Mouse (Mus musculus) MEL (cell line): Measurements from ENCODE around the gene Slc35g2. TPM values are rescaled to one million over a fixed set of nuclear protein-coding genes. Genes with fewer than 3 reads are reported as not detected.

ENCODE experiments used
- DNase-seq: peaks from one replicate; pipeline ENCODE4 v3.0.0; 2011; ENCODE audit warnings: low read depth, low spot score
- H3K27ac ChIP-seq: 2 replicates; pipeline ENCODE4 v1.5.1; 2012; ENCODE audit warnings: low read depth, mild to moderate bottlenecking, control low read depth, low read length, moderate library complexity; ENCODE audit not compliant: control insufficient read depth
- H3K27me3 ChIP-seq, 2 experiments: fragments of 150-350 bp in 1 of 2; sonication (generic) in 1 of 2; 2 replicates each; pipeline ENCODE4 v1.6.1; 2012; ENCODE audit warnings: low read length in 2 of 2, mild to moderate bottlenecking in 2 of 2, improper control_type of control experiment in 1 of 2, moderate library complexity in 1 of 2; ENCODE audit not compliant: insufficient read depth in 2 of 2, control insufficient read depth in 1 of 2
- H3K36me3 ChIP-seq, 2 experiments: 2 replicates each; pipeline ENCODE4 v1.6.1; 2012 to 2014; ENCODE audit warnings: low read length in 2 of 2, improper control_type of control experiment in 1 of 2, inconsistent platforms in 1 of 2, mild to moderate bottlenecking in 1 of 2; ENCODE audit not compliant: insufficient read depth in 2 of 2, control insufficient read depth in 1 of 2
- H3K4me1 ChIP-seq, 2 experiments: fragments of 150-350 bp in 1 of 2; sonication (generic) in 1 of 2; 2 replicates each; pipeline ENCODE4 v1.6.1; 2012; ENCODE audit warnings: low read length in 2 of 2, improper control_type of control experiment in 1 of 2, mild to moderate bottlenecking in 1 of 2; ENCODE audit not compliant: insufficient read depth in 2 of 2, control insufficient read depth in 1 of 2
- H3K4me3 ChIP-seq, 2 experiments: fragments of 150-350 bp in 1 of 2; sonication (generic) in 1 of 2; 2 replicates each; pipeline ENCODE4 v1.5.1; 2012; ENCODE audit warnings: low read depth in 2 of 2, low read length in 2 of 2, mild to moderate bottlenecking in 2 of 2, moderate library complexity in 2 of 2, control low read depth in 1 of 2, improper control_type of control experiment in 1 of 2; ENCODE audit not compliant: control insufficient read depth in 1 of 2, insufficient read depth in 1 of 2
- H3K79me2 ChIP-seq: 2 replicates; pipeline ENCODE4 v1.6.1; 2012; ENCODE audit warnings: mild to moderate bottlenecking, low read length, moderate library complexity; ENCODE audit not compliant: control insufficient read depth, poor library complexity, insufficient read depth
- H3K9ac ChIP-seq: 2 replicates; pipeline ENCODE4 v1.6.1; 2012; ENCODE audit warnings: low read depth, mild to moderate bottlenecking, control low read depth, low read length, moderate library complexity; ENCODE audit not compliant: control insufficient read depth, poor library complexity, severe bottlenecking
- H3K9me3 ChIP-seq: fragments of 150-350 bp; sonication (generic); replicated peaks from 2 replicates; pipeline ENCODE4 v1.6.1; 2012; ENCODE audit warnings: mild to moderate bottlenecking, low read length, improper control_type of control experiment, moderate library complexity; ENCODE audit not compliant: insufficient read depth
- BHLHE40 ChIP-seq: IDR thresholded peaks from 2 replicates; pipeline ENCODE4 v1.6.1; 2012; ENCODE audit warnings: low read depth, mild to moderate bottlenecking, inconsistent platforms, low read length, improper control_type of control experiment, borderline replicate concordance
- CHD1 ChIP-seq: IDR thresholded peaks from 2 replicates; pipeline ENCODE4 v1.6.1; 2012; ENCODE audit warnings: low read depth, mild to moderate bottlenecking, inconsistent platforms, low read length, improper control_type of control experiment
- CHD2 ChIP-seq: IDR thresholded peaks from 2 replicates; pipeline ENCODE4 v1.6.1; 2011; ENCODE audit warnings: low read length, improper control_type of control experiment
- CTCF ChIP-seq, 3 experiments: IDR thresholded peaks in 2 of 3; conservative IDR thresholded peaks in 1 of 3; 2 replicates each; pipeline ENCODE4 v1.5.1; 2011 to 2012; ENCODE audit warnings: low read length in 3 of 3, low read depth in 2 of 3, mild to moderate bottlenecking in 2 of 3, improper control_type of control experiment in 1 of 3, inconsistent platforms in 1 of 3, mixed read lengths in 1 of 3, moderate library complexity in 1 of 3; ENCODE audit not compliant: control insufficient read depth in 1 of 3, insufficient read depth in 1 of 3, poor library complexity in 1 of 3, severe bottlenecking in 1 of 3
- ELF1 ChIP-seq: IDR thresholded peaks from 2 replicates; pipeline ENCODE4 v1.6.1; 2014; ENCODE audit warnings: low read depth, mild to moderate bottlenecking, inconsistent platforms, low read length, improper control_type of control experiment, moderate library complexity
- ETS1 ChIP-seq: IDR thresholded peaks from 2 replicates; pipeline ENCODE4 v1.6.1; 2012; ENCODE audit warnings: low read depth, mild to moderate bottlenecking, inconsistent platforms, low read length, improper control_type of control experiment, moderate library complexity
- GABPA ChIP-seq: IDR thresholded peaks from 2 replicates; pipeline ENCODE4 v1.6.1; 2012; ENCODE audit warnings: low read depth, mild to moderate bottlenecking, inconsistent platforms, low read length, improper control_type of control experiment, moderate library complexity
- GATA1 ChIP-seq: IDR thresholded peaks from 2 replicates; pipeline ENCODE4 v1.6.1; 2011; ENCODE audit warnings: low read depth, low read length, improper control_type of control experiment
- JUND ChIP-seq: IDR thresholded peaks from 2 replicates; pipeline ENCODE4 v1.6.1; 2011; ENCODE audit warnings: low read depth, mild to moderate bottlenecking, improper control_type of control experiment, low read length
- MAFK ChIP-seq: IDR thresholded peaks from 2 replicates; pipeline ENCODE4 v1.6.1; 2011; ENCODE audit warnings: low read depth, mild to moderate bottlenecking, low read length, improper control_type of control experiment, borderline replicate concordance
- MAX ChIP-seq: IDR thresholded peaks from 2 replicates; pipeline ENCODE4 v1.6.1; 2011; ENCODE audit warnings: low read length, improper control_type of control experiment
- MAZ ChIP-seq: IDR thresholded peaks from 2 replicates; pipeline ENCODE4 v1.6.1; 2012; ENCODE audit warnings: low read depth, mild to moderate bottlenecking, inconsistent platforms, low read length, improper control_type of control experiment
- MEF2A ChIP-seq: IDR thresholded peaks from 2 replicates; pipeline ENCODE4 v1.6.1; 2014; ENCODE audit warnings: low read depth, mild to moderate bottlenecking, inconsistent platforms, low read length, improper control_type of control experiment; ENCODE audit not compliant: poor library complexity, insufficient replicate concordance, severe bottlenecking; ENCODE audit errors: extremely low read depth
- MYB ChIP-seq: IDR thresholded peaks from 2 replicates; pipeline ENCODE4 v1.6.1; 2011; ENCODE audit warnings: mild to moderate bottlenecking, low read depth, low read length, improper control_type of control experiment
- MYC ChIP-seq: IDR thresholded peaks from 2 replicates; pipeline ENCODE4 v1.6.1; 2011; ENCODE audit warnings: low read depth, mild to moderate bottlenecking, low read length, improper control_type of control experiment, moderate library complexity
- NELFE ChIP-seq: IDR thresholded peaks from 2 replicates; pipeline ENCODE4 v1.6.1; 2011; ENCODE audit warnings: low read depth, low read length, improper control_type of control experiment
- NRF1 ChIP-seq: IDR thresholded peaks from 2 replicates; pipeline ENCODE4 v1.6.1; 2014; ENCODE audit warnings: low read depth, mild to moderate bottlenecking, inconsistent platforms, low read length, improper control_type of control experiment, moderate library complexity; ENCODE audit not compliant: poor library complexity, insufficient read depth, severe bottlenecking
- POLR2A ChIP-seq, 2 experiments: IDR thresholded peaks; 2 replicates each; pipeline ENCODE4 v1.6.1; 2011 to 2012; ENCODE audit warnings: low read length in 2 of 2, mild to moderate bottlenecking in 2 of 2, control low read depth in 1 of 2, improper control_type of control experiment in 1 of 2, low read depth in 1 of 2, moderate library complexity in 1 of 2; ENCODE audit not compliant: control insufficient read depth in 1 of 2, insufficient read depth in 1 of 2, poor library complexity in 1 of 2
- POLR2AphosphoS2 ChIP-seq: IDR thresholded peaks from 2 replicates; pipeline ENCODE4 v1.6.1; 2011; ENCODE audit warnings: low read length, improper control_type of control experiment
- RAD21 ChIP-seq: IDR thresholded peaks from 2 replicates; pipeline ENCODE4 v1.6.1; 2011; ENCODE audit warnings: mild to moderate bottlenecking, low read depth, low read length, improper control_type of control experiment
- RCOR1 ChIP-seq: IDR thresholded peaks from 2 replicates; pipeline ENCODE4 v1.6.1; 2012; ENCODE audit warnings: low read depth, mild to moderate bottlenecking, inconsistent platforms, low read length, improper control_type of control experiment
- SIN3A ChIP-seq: IDR thresholded peaks from 2 replicates; pipeline ENCODE4 v1.6.1; 2012; ENCODE audit warnings: low read length, improper control_type of control experiment, inconsistent platforms
- SMC3 ChIP-seq: IDR thresholded peaks from 2 replicates; pipeline ENCODE4 v1.6.1; 2011; ENCODE audit warnings: low read depth, low read length, improper control_type of control experiment
- TAL1 ChIP-seq: IDR thresholded peaks from 2 replicates; pipeline ENCODE4 v1.6.1; 2012; ENCODE audit warnings: mild to moderate bottlenecking, inconsistent platforms, low read length, moderate library complexity, mixed read lengths
- TCF12 ChIP-seq: IDR thresholded peaks from 2 replicates; pipeline ENCODE4 v1.6.1; 2014; ENCODE audit warnings: low read depth, mild to moderate bottlenecking, inconsistent platforms, low read length, improper control_type of control experiment, moderate library complexity
- UBTF ChIP-seq: IDR thresholded peaks from 2 replicates; pipeline ENCODE4 v1.6.1; 2012; ENCODE audit warnings: low read depth, mild to moderate bottlenecking, inconsistent platforms, low read length, improper control_type of control experiment, moderate library complexity, borderline replicate concordance; ENCODE audit not compliant: insufficient read depth
- USF1 ChIP-seq: IDR thresholded peaks from 2 replicates; pipeline ENCODE4 v1.6.1; 2014; ENCODE audit warnings: low read depth, mild to moderate bottlenecking, inconsistent platforms, low read length, improper control_type of control experiment, moderate library complexity
- USF2 ChIP-seq, 2 experiments: IDR thresholded peaks; 2 replicates each; pipeline ENCODE4 v1.6.1; 2011 to 2012; ENCODE audit warnings: improper control_type of control experiment in 2 of 2, low read length in 2 of 2, borderline replicate concordance in 1 of 2, inconsistent platforms in 1 of 2, low read depth in 1 of 2, mild to moderate bottlenecking in 1 of 2; ENCODE audit not compliant: insufficient read depth in 1 of 2
- ZC3H11A ChIP-seq: IDR thresholded peaks from 2 replicates; pipeline ENCODE4 v1.6.1; 2012; ENCODE audit warnings: low read depth, mild to moderate bottlenecking, inconsistent platforms, low read length, improper control_type of control experiment
- ZKSCAN1 ChIP-seq: IDR thresholded peaks from 2 replicates; pipeline ENCODE4 v1.6.1; 2012; ENCODE audit warnings: low read depth, mild to moderate bottlenecking, inconsistent platforms, low read length, improper control_type of control experiment, moderate library complexity
- ZMIZ1 ChIP-seq: IDR thresholded peaks from 2 replicates; pipeline ENCODE4 v1.6.1; 2012; ENCODE audit warnings: low read depth, mild to moderate bottlenecking, inconsistent platforms, low read length, improper control_type of control experiment, moderate library complexity
- ZNF384 ChIP-seq: IDR thresholded peaks from 2 replicates; pipeline ENCODE4 v1.6.1; 2012; ENCODE audit warnings: low read depth, mild to moderate bottlenecking, inconsistent platforms, low read length, improper control_type of control experiment
- polyA plus RNA-seq, 2 experiments: library from polyadenylated mRNA; stranded (reverse) in 1 of 2; unstranded in 1 of 2; fragments of >175 nt in 1 of 2; fragments of >200 nt in 1 of 2; gene quantifications; 2 replicates each; pipeline versions ENCODE4 v1.2.1 to v1.2.4; 2012; ENCODE audit warnings: low replicate concordance in 2 of 2, low read depth in 1 of 2; ENCODE audit not compliant: insufficient read length in 2 of 2, insufficient read depth in 1 of 2, missing spikeins in 1 of 2
- total RNA-seq: library from RNA; depleted of rRNA; stranded (reverse); fragments of 300-350 nt; gene quantifications from 2 replicates; pipeline ENCODE4 v1.2.3, GENCODE M21; 2012

Slc35g2 gene
- total and polyA plus RNA-seq, 3 experiments, result 0.49 TPM; not detected in 2

- TF ChIP-seq ZMIZ1, result no peak
- TF ChIP-seq BHLHE40, result peak; percentile 16; the same call in 1 of the 2 replicates
- peak; percentile 66; the same call in 1 of the 2 replicates for TF ChIP-seq USF1
- Histone ChIP-seq H3K27ac (no peak overlapping the region), H3K9me3 (no peaks in the 10 kb centered on the region), H3K4me1 (peaks cover 0 to 11% of the 10 kb centered on the region in 2 experiments; a peak in 3 of 4 replicates), H3K4me3 (no peak overlapping the region), H3K36me3 (peaks cover 0 to 3% of the 10 kb centered on the region in 2 experiments; a peak in 2 of 4 replicates), H3K79me2 (no peaks in the 10 kb centered on the region), H3K9ac (no peak overlapping the region), H3K27me3 (no peaks in the 10 kb centered on the region)
- no peak for DNase-seq
Observed at GRCm38 (mm10) chr9:100555686-100556085, 15.2 kb downstream of the Slc35g2 start.

- no peaks in the 10 kb centered on the region for H3K9me3 ChIP-seq
- no peak overlapping the region for H3K27ac ChIP-seq
- H3K4me1 ChIP-seq, result peaks cover 3 to 7% of the 10 kb centered on the region in 2 experiments; a peak in 2 of 4 replicates
- H3K79me2 ChIP-seq, result peaks cover 22% of the 10 kb centered on the region
- H3K4me3 ChIP-seq, result no peak overlapping the region
- no peaks in the 10 kb centered on the region for H3K27me3 ChIP-seq
- peak; percentile 71 for DNase-seq
- H3K9ac ChIP-seq, result no peak overlapping the region
- H3K36me3 ChIP-seq, result peaks cover 0 to 17% of the 10 kb centered on the region in 2 experiments; a peak in 2 of 4 replicates
- no peak for TF ChIP-seq USF2 (IDR thresholded peaks at IDR 0.05; ENCODE audit: borderline replicate concordance in 1 of 2, insufficient read depth in 1 of 2, low read depth in 1 of 2, low read length in 2 of 2)
- peak; percentile 91 for TF ChIP-seq ZNF384
- no peak for TF ChIP-seq GABPA
- no peak for TF ChIP-seq CHD2
- no peak for TF ChIP-seq MEF2A
- TF ChIP-seq SMC3, result peak; percentile 69
- TF ChIP-seq NELFE, result no peak
- TF ChIP-seq NRF1, result no peak
- no peak for TF ChIP-seq JUND
- TF ChIP-seq RAD21, result peak; percentile 63
- TF ChIP-seq POLR2AphosphoS2, result no peak
- peak; percentile 29 to 63 (median 61) for TF ChIP-seq CTCF (IDR thresholded peaks at IDR 0.05 in 2 of 3, conservative IDR thresholded peaks at IDR 0.05 in 1 of 3; ENCODE audit: control insufficient read depth in 1 of 3, insufficient read depth in 1 of 3, low read depth in 2 of 3, low read length in 3 of 3, poor library complexity in 1 of 3, severe bottlenecking in 1 of 3)
- peak; percentile 33 for TF ChIP-seq ZC3H11A
- TF ChIP-seq TAL1, result no peak
- TF ChIP-seq POLR2A (IDR thresholded peaks at IDR 0.05; ENCODE audit: control insufficient read depth in 1 of 2, insufficient read depth in 1 of 2, low read depth in 1 of 2, low read length in 2 of 2, poor library complexity in 1 of 2), result no peak
- no peak for TF ChIP-seq CHD1
- TF ChIP-seq MYC, result no peak
- TF ChIP-seq ZMIZ1, result no peak
- no peak for TF ChIP-seq MYB
- TF ChIP-seq RCOR1, result no peak
- TF ChIP-seq SIN3A, result 0 out of 2 replicates have a peak, but pooled peaks have one; percentile 16
- TF ChIP-seq ZKSCAN1, result no peak
- no peak for TF ChIP-seq GATA1
- no peak for TF ChIP-seq MAX
- no peak for TF ChIP-seq ETS1
- TF ChIP-seq MAFK, result no peak
- no peak for TF ChIP-seq BHLHE40
- TF ChIP-seq UBTF, result no peak
- TF ChIP-seq ELF1, result no peak
- no peak for TF ChIP-seq TCF12
- no peak for TF ChIP-seq MAZ
Observed at GRCm38 (mm10) chr9:100548313-100548712, 22.6 kb downstream of the Slc35g2 start.
